Mouse (Mus musculus) CD4-positive, CD25-positive, alpha-beta regulatory T cell (primary cell): ENCODE data around the gene Clk2. TPM values are rescaled to one million over a fixed set of nuclear protein-coding genes. Genes with fewer than 3 reads are reported as not detected.

ENCODE experiments used
- polyA plus RNA-seq: library from polyadenylated mRNA; unstranded; fragments of 100-300 nt; shearing (Covaris generic); gene quantifications from one replicate; pipeline ENCODE4 v1.2.1, GENCODE M21; 2017

The Clk2 gene
- 111 TPM for polyA plus RNA-seq

GRCm38 (mm10) chr3:89164506-89165267, at the start of gene Clk2:
Clk2 (plus strand) TSS chr3:89164795.

GRCm38 (mm10) chr3:89135958-89136357, 28.6 kb upstream of the Clk2 start, which contains the start of gene Pklr:
Pklr (plus strand) TSS chr3:89136142.

GRCm38 (mm10) chr3:89159616-89160344, 4.8 kb upstream of the Clk2 start, which contains the start of gene Hcn3:
Hcn3 (minus strand) TSS chr3:89160196.

GRCm38 (mm10) chr3:89177242-89178106, 12.9 kb downstream of the Clk2 start, which contains the start of gene Scamp3:
Scamp3 (plus strand) TSS chr3:89177473.

GRCm38 (mm10) chr3:89183058-89183958, 18.7 kb downstream of the Clk2 start, which contains the start of gene Fam189b:
Fam189b (plus strand) TSS chr3:89183143.

GRCm38 (mm10) chr3:89202253-89203141, 37.9 kb downstream of the Clk2 start, which contains the start of gene Gba:
Gba (plus strand) TSS chr3:89202928.

GRCm38 (mm10) chr3:89214681-89215411, 50.3 kb downstream of the Clk2 start, which contains the start of gene Thbs3:
Thbs3 (plus strand) TSS chr3:89215180.

Other genes starting within 250 kb of the Clk2 start
- 34.7 TPM for gene Ash1l, start 214.2 kb upstream of the Clk2 start, polyA plus RNA-seq
- gene Dap3, start 213.6 kb upstream of the Clk2 start, polyA plus RNA-seq = 201 TPM
- gene Rusc1, start 71.5 kb upstream of the Clk2 start, polyA plus RNA-seq = 40.5 TPM
- gene Gm43738, start 63.7 kb upstream of the Clk2 start, polyA plus RNA-seq = not detected
- gene Fdps, start 62.8 kb upstream of the Clk2 start, polyA plus RNA-seq = 75.6 TPM
- gene Pklr, start 28.7 kb upstream of the Clk2 start, polyA plus RNA-seq = not detected
- gene Hcn3, start 4.6 kb upstream of the Clk2 start, polyA plus RNA-seq = 2.4 TPM
- 268 TPM for gene Scamp3, start 12.7 kb downstream of the Clk2 start, polyA plus RNA-seq
- 236 TPM for gene Fam189b, start 18.3 kb downstream of the Clk2 start, polyA plus RNA-seq
- 119 TPM for gene Gba, start 38.1 kb downstream of the Clk2 start, polyA plus RNA-seq
- gene Thbs3, start 50.4 kb downstream of the Clk2 start, polyA plus RNA-seq = 2.0 TPM
- gene Mtx1, start 62.3 kb downstream of the Clk2 start, polyA plus RNA-seq = 132 TPM
- gene Muc1, start 64.3 kb downstream of the Clk2 start, polyA plus RNA-seq = 1.1 TPM
- gene Krtcap2, start 81.2 kb downstream of the Clk2 start, polyA plus RNA-seq = 217 TPM
- gene Trim46, start 81.5 kb downstream of the Clk2 start, polyA plus RNA-seq = 3.1 TPM
- gene Dpm3, start 94.6 kb downstream of the Clk2 start, polyA plus RNA-seq = 98.5 TPM
- gene Slc50a1, start 105.8 kb downstream of the Clk2 start, polyA plus RNA-seq = 270 TPM
- not detected for gene Efna1, start 116.3 kb downstream of the Clk2 start, polyA plus RNA-seq
- not detected for gene Efna3, start 158.2 kb downstream of the Clk2 start, polyA plus RNA-seq
- gene Efna4, start 173.2 kb downstream of the Clk2 start, polyA plus RNA-seq = 0.55 TPM
- gene Adam15, start 185.2 kb downstream of the Clk2 start, polyA plus RNA-seq = 18.3 TPM
- 0.36 TPM for gene Dcst2, start 197.2 kb downstream of the Clk2 start, polyA plus RNA-seq
- gene Dcst1, start 200.5 kb downstream of the Clk2 start, polyA plus RNA-seq = 0.45 TPM
- 53.9 TPM for gene Zbtb7b, start 230.0 kb downstream of the Clk2 start, polyA plus RNA-seq
- gene Lenep, start 238.0 kb downstream of the Clk2 start, polyA plus RNA-seq = not detected
- 54.2 TPM for gene Flad1, start 247.1 kb downstream of the Clk2 start, polyA plus RNA-seq